Mouse (Mus musculus): ENCODE measurements at regions not wholly inside any gene's neighbourhood (a gene's known extent, or its start where the extent isn't known, plus 50 kb on each side); places are given as distances from the start of the nearest gene placed in this dataset.

- H3K9ac ChIP-seq (ENCODE audit: low read depth, low read length), result no peak overlapping the region
- DNase-seq, result no peak
- no peak for TF ChIP-seq POLR2A (IDR thresholded peaks at IDR 0.05; ENCODE audit: insufficient read depth, low read depth, low read length)
- TF ChIP-seq CTCF (IDR thresholded peaks at IDR 0.05), result no peak
- TF ChIP-seq EP300 (IDR thresholded peaks at IDR 0.05; ENCODE audit: insufficient read depth, low read depth, low read length), result no peak
- intact Hi-C loops (cut with DNase I), result no loop called here
- H3K4me1 ChIP-seq (ENCODE audit: control insufficient read depth, insufficient read depth, low read length), result no peaks in the 10 kb centered on the region
- no peak overlapping the region for H3K4me3 ChIP-seq
- H3K27me3 ChIP-seq (ENCODE audit: control insufficient read depth, insufficient read depth, low read length), result no peaks in the 10 kb centered on the region
- WGBS, result 69% methylated on average over 2 of the region's 2 CpGs
- H3K27ac ChIP-seq, result no peak overlapping the region
- no peaks in the 10 kb centered on the region for H3K79me2 ChIP-seq (replicated peaks; ENCODE audit: control insufficient read depth, insufficient read depth, low read length)
- no peaks in the 10 kb centered on the region for H3K36me3 ChIP-seq (ENCODE audit: control insufficient read depth, insufficient read depth, low read length)
These were observed 289.3 kb upstream of the Pkdcc start for GRCm38 (mm10) chr17:82925751-82926150.

GRCm38 (mm10) chr17:82927681-82928080, 287.4 kb upstream of the Pkdcc start:
- intact Hi-C loops (cut with DNase I), result no loop called here
- 92% methylated on average over 3 of the region's 3 CpGs for WGBS
- DNase-seq, result no peak
- Histone ChIP-seq H3K27me3 (ENCODE audit: control insufficient read depth, insufficient read depth, low read length) (no peaks in the 10 kb centered on the region), H3K4me3 (no peak overlapping the region), H3K79me2 (replicated peaks; ENCODE audit: control insufficient read depth, insufficient read depth, low read length) (no peaks in the 10 kb centered on the region), H3K36me3 (ENCODE audit: control insufficient read depth, insufficient read depth, low read length) (no peaks in the 10 kb centered on the region), H3K27ac (no peak overlapping the region), H3K9ac (ENCODE audit: low read depth, low read length) (no peak overlapping the region), H3K4me1 (ENCODE audit: control insufficient read depth, insufficient read depth, low read length) (no peaks in the 10 kb centered on the region)
- TF ChIP-seq EP300 (IDR thresholded peaks at IDR 0.05; ENCODE audit: insufficient read depth, low read depth, low read length), result no peak
- no peak for TF ChIP-seq CTCF (IDR thresholded peaks at IDR 0.05)
- TF ChIP-seq POLR2A (IDR thresholded peaks at IDR 0.05; ENCODE audit: insufficient read depth, low read depth, low read length), result no peak

- H3K36me3 ChIP-seq (ENCODE audit: control insufficient read depth, insufficient read depth, low read length), result no peaks in the 10 kb centered on the region
- WGBS, result 70% methylated on average over 3 of the region's 3 CpGs
- H3K4me3 ChIP-seq, result no peak overlapping the region
- TF ChIP-seq EP300 (IDR thresholded peaks at IDR 0.05; ENCODE audit: insufficient read depth, low read depth, low read length) (no peak), POLR2A (IDR thresholded peaks at IDR 0.05; ENCODE audit: insufficient read depth, low read depth, low read length) (no peak), CTCF (IDR thresholded peaks at IDR 0.05) (no peak)
- no peaks in the 10 kb centered on the region for H3K4me1 ChIP-seq (ENCODE audit: control insufficient read depth, insufficient read depth, low read length)
- H3K9ac ChIP-seq (ENCODE audit: low read depth, low read length), result no peak overlapping the region
- no peaks in the 10 kb centered on the region for H3K27me3 ChIP-seq (ENCODE audit: control insufficient read depth, insufficient read depth, low read length)
- no peak for DNase-seq
- no peaks in the 10 kb centered on the region for H3K79me2 ChIP-seq (replicated peaks; ENCODE audit: control insufficient read depth, insufficient read depth, low read length)
- intact Hi-C loops (cut with DNase I), result no loop called here
- no peak overlapping the region for H3K27ac ChIP-seq
These were observed 285.6 kb upstream of the Pkdcc start for GRCm38 (mm10) chr17:82929511-82929910.

DNA sequence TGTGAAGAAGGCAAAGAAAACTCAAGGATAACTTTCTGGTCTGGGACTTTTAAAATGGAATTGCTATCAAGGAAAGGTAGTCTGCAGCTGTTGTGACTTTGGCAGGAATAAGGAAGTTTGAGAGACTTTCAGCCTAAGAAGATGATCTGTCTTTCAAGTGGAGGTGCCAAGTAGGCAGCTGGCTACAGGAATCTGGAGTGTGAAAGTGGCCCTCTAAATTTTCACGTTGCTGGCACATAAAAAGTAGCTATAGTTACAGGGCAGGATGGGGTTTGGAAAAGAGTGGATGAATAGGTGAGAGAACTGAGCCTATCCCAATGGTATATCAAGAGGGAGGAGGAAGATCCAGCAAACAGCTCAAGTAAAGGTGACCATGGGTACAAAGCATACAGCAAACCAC, 284.4 kb upstream of the Pkdcc start:
- TF ChIP-seq CTCF (IDR thresholded peaks at IDR 0.05), result no peak
- TF ChIP-seq EP300 (IDR thresholded peaks at IDR 0.05; ENCODE audit: insufficient read depth, low read depth, low read length), result no peak
- no peak for TF ChIP-seq POLR2A (IDR thresholded peaks at IDR 0.05; ENCODE audit: insufficient read depth, low read depth, low read length)
- Histone ChIP-seq H3K4me1 (ENCODE audit: control insufficient read depth, insufficient read depth, low read length) (no peaks in the 10 kb centered on the region), H3K36me3 (ENCODE audit: control insufficient read depth, insufficient read depth, low read length) (no peaks in the 10 kb centered on the region), H3K79me2 (replicated peaks; ENCODE audit: control insufficient read depth, insufficient read depth, low read length) (no peaks in the 10 kb centered on the region), H3K27me3 (ENCODE audit: control insufficient read depth, insufficient read depth, low read length) (no peaks in the 10 kb centered on the region), H3K9ac (ENCODE audit: low read depth, low read length) (no peak overlapping the region), H3K27ac (no peak overlapping the region), H3K4me3 (no peak overlapping the region)
- DNase-seq, result no peak
- intact Hi-C loops (cut with DNase I), result no loop called here
- 28% methylated on average over 1 of the region's 1 CpGs for WGBS

- no peaks in the 10 kb centered on the region for H3K36me3 ChIP-seq (ENCODE audit: control insufficient read depth, insufficient read depth, low read length)
- intact Hi-C loops (cut with DNase I), result no loop called here
- TF ChIP-seq CTCF (IDR thresholded peaks at IDR 0.05) (no peak), POLR2A (IDR thresholded peaks at IDR 0.05; ENCODE audit: insufficient read depth, low read depth, low read length) (no peak), EP300 (IDR thresholded peaks at IDR 0.05; ENCODE audit: insufficient read depth, low read depth, low read length) (no peak)
- H3K4me1 ChIP-seq (ENCODE audit: control insufficient read depth, insufficient read depth, low read length), result no peaks in the 10 kb centered on the region
- no peak overlapping the region for H3K4me3 ChIP-seq
- no peaks in the 10 kb centered on the region for H3K27me3 ChIP-seq (ENCODE audit: control insufficient read depth, insufficient read depth, low read length)
- H3K9ac ChIP-seq (ENCODE audit: low read depth, low read length), result no peak overlapping the region
- no peak for DNase-seq
- H3K79me2 ChIP-seq (replicated peaks; ENCODE audit: control insufficient read depth, insufficient read depth, low read length), result no peaks in the 10 kb centered on the region
- H3K27ac ChIP-seq, result no peak overlapping the region
- WGBS, result 85% methylated on average over 4 of the region's 4 CpGs
These were observed 283.6 kb upstream of the Pkdcc start for GRCm38 (mm10) chr17:82931476-82931875.

DNA sequence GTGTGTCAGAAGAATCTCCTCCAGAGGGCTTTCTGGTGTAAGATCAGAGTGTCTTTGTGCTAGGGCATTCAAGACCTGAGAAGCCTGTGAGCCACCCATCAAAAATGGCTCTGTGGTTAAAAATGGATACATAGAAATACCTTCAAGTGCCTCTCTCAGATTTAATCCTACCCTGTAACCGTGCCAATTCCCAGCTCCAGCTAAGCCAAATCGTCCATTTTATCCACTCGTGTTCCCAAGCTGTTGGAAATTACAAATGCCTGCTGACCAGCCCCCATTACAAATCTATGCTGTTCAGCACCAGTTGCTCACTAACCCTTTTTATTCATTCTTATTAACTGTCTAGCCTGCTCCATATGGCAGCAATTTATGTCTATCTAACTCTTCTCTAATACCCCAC, 278.3 kb upstream of the Pkdcc start:
- TF ChIP-seq CTCF (IDR thresholded peaks at IDR 0.05), result no peak
- no peak for TF ChIP-seq EP300 (IDR thresholded peaks at IDR 0.05; ENCODE audit: insufficient read depth, low read depth, low read length)
- no peak for TF ChIP-seq POLR2A (IDR thresholded peaks at IDR 0.05; ENCODE audit: insufficient read depth, low read depth, low read length)
- intact Hi-C loops (cut with DNase I), result no loop called here
- Histone ChIP-seq H3K9ac (ENCODE audit: low read depth, low read length) (no peak overlapping the region), H3K4me3 (no peak overlapping the region), H3K27me3 (ENCODE audit: control insufficient read depth, insufficient read depth, low read length) (no peaks in the 10 kb centered on the region), H3K79me2 (replicated peaks; ENCODE audit: control insufficient read depth, insufficient read depth, low read length) (no peaks in the 10 kb centered on the region), H3K4me1 (ENCODE audit: control insufficient read depth, insufficient read depth, low read length) (no peaks in the 10 kb centered on the region), H3K27ac (no peak overlapping the region), H3K36me3 (ENCODE audit: control insufficient read depth, insufficient read depth, low read length) (no peaks in the 10 kb centered on the region)
- WGBS, result 55% methylated on average over 3 of the region's 3 CpGs
- no peak for DNase-seq
